Mouse (Mus musculus): Measurements from ENCODE around the gene Rbm20. TPM values are rescaled to one million over a fixed set of nuclear protein-coding genes. Genes with fewer than 3 reads are reported as not detected.

The Rbm20 gene
- polyA plus RNA-seq, 1 experiment from 2014 or later, result 0.95 TPM

DNA sequence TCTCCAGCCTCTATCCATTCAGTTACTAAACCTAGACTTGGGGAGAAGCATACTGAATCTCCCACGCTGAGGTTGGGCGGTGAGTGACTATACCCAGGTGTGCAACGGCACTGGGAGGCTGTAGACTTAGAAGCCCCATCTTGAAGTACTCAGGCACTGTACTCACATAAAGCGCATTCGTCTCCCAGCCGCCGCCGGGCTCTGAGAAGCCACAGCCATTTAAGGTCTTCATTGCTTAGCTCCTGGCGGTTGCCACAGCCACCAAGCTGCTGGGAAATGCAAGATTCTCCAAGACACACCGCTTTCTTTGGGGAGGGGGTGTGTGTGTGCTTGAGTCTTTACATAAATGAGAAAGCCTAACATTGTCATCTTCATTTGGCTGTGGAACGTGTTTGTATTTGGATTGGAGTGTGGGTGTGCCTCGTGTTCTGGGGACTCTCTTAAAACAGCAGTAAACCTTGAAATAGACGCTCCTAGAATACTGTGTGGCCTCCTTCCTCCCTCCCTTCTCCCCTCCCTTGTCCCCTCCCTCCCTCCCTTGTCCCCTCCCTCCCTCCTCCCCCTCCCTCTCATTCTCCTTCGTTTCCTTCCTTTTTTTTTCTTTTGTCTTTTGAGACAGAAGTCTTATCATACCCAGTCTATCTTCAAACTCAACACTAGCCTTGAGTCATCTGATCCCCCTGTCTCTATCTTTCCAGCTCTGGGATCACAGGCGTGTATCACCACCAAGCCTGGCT is 131.1 kb downstream of the Rbm20 start:
- Histone ChIP-seq H3K4me1 (ENCODE audit: control insufficient read depth, insufficient read depth, low read length) (peaks cover 14% of the 10 kb centered on the region), H3K36me3 (ENCODE audit: control insufficient read depth, insufficient read depth, low read length) (no peaks in the 10 kb centered on the region), H3K9me3 (ENCODE audit: control insufficient read depth, low read depth, low read length) (no peaks in the 10 kb centered on the region), H3K27ac (ENCODE audit: low read length) (no peak overlapping the region), H3K27me3 (ENCODE audit: control insufficient read depth, insufficient read depth, low read length) (no peaks in the 10 kb centered on the region), H3K9ac (replicated peaks; ENCODE audit: low read depth, low read length) (no peak overlapping the region; the same call in 1 of the 2 replicates), H3K4me2 (replicated peaks; ENCODE audit: low read depth, low read length) (no peak overlapping the region), H3K4me3 (ENCODE audit: low read depth, low read length) (no peak overlapping the region)
- 48% methylated on average over 15 of the region's 15 CpGs for WGBS
- no peak for ATAC-seq (ENCODE audit: insufficient number of reproducible peaks, insufficient read depth, low FRiP score, low read depth)

DNA sequence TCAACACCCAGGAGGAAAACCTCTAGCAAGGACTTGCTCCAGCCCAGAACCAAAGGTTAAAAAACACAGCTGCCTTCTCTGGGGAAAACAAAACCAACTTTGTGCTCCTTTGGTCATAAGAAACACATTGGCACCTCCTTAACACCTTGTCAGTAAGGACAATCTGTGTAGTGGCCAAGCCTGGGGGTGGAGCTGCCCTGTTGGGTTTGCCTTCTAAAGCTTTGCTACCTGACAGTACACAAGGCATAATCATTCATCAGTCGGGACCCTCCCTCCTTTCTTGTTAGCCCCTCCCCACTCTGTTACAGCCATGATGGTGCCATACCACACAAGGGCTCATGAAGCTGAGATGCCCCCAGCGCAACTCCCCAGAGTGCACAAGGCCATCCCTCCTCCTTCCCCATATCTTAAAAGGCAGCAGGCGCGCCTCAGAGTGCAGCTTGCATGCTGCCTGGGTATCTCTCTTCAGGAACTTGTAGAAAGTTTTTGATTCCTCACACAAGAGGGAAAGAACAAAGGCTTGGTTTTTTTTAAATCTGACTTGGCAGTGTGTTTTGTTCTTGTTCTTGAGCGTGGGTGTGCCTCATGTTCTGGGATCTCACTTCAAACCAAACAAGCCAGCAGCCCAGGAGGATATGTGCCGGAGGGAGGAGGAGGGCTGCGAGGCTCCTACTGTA is 132.2 kb downstream of the Rbm20 start:
- Histone ChIP-seq H3K9ac (replicated peaks; ENCODE audit: low read depth, low read length) (no peak overlapping the region), H3K4me2 (replicated peaks; ENCODE audit: low read depth, low read length) (no peak overlapping the region), H3K36me3 (ENCODE audit: control insufficient read depth, insufficient read depth, low read length) (no peaks in the 10 kb centered on the region), H3K27ac (ENCODE audit: low read length) (no peak overlapping the region), H3K27me3 (ENCODE audit: control insufficient read depth, insufficient read depth, low read length) (no peaks in the 10 kb centered on the region), H3K4me3 (ENCODE audit: low read depth, low read length) (no peak overlapping the region), H3K4me1 (ENCODE audit: control insufficient read depth, insufficient read depth, low read length) (peaks cover 14% of the 10 kb centered on the region), H3K9me3 (ENCODE audit: control insufficient read depth, low read depth, low read length) (no peaks in the 10 kb centered on the region)
- peak; percentile 28; the same call in 1 of the 2 replicates for ATAC-seq (ENCODE audit: insufficient number of reproducible peaks, insufficient read depth, low FRiP score, low read depth)
- 51% methylated on average over 7 of the region's 7 CpGs for WGBS

DNA sequence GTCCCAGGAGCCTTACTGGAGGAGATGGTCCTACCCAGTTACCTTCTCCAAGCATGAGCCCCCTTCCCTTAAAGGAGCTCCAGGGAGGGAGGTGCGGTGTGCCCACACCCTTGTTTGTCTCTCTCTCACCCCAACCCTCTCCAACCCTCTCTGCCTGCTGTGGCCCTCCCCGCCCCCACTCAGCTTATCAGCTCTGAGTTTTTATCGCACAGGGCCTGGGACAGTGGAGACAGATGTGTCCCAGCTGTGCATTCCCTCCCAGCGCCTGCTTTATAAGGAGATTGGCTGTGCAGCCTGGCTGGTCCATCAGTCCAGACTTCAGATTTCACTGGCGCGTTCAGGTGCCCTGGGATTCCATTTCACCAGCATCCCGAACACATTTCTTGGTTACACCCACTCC is 132.9 kb downstream of the Rbm20 start:
- Histone ChIP-seq H3K27ac (ENCODE audit: low read length) (no peak overlapping the region), H3K36me3 (ENCODE audit: control insufficient read depth, insufficient read depth, low read length) (no peaks in the 10 kb centered on the region), H3K9me3 (ENCODE audit: control insufficient read depth, low read depth, low read length) (no peaks in the 10 kb centered on the region), H3K9ac (replicated peaks; ENCODE audit: low read depth, low read length) (no peak overlapping the region), H3K27me3 (ENCODE audit: control insufficient read depth, insufficient read depth, low read length) (no peaks in the 10 kb centered on the region), H3K4me1 (ENCODE audit: control insufficient read depth, insufficient read depth, low read length) (peaks cover 14% of the 10 kb centered on the region), H3K4me3 (ENCODE audit: low read depth, low read length) (no peak overlapping the region), H3K4me2 (replicated peaks; ENCODE audit: low read depth, low read length) (0 out of 2 replicates have a peak overlapping the region, but pooled peaks have one; percentile 1)
- no peak for ATAC-seq (ENCODE audit: insufficient number of reproducible peaks, insufficient read depth, low FRiP score, low read depth)
- WGBS, result 31% methylated on average over 7 of the region's 7 CpGs

DNA sequence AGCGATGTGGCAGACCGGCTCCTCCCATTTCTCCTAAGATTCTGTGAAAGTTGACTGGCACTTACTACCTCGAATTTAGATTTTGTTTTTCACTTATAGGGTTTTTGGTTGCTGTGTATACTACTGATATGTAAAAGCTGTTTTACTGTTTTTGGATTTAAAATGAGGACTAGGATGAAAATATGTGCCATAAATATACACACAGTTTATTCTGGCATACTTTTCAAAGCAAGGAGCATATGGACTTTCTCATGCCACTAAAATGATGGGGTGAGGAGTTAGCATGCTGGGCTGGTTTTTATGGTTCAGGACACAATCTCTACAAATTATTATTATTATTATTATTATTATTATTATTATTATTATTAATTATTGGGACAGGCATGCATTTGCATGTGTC is 133.5 kb downstream of the Rbm20 start:
- no peaks in the 10 kb centered on the region for H3K36me3 ChIP-seq (ENCODE audit: control insufficient read depth, insufficient read depth, low read length)
- no peak overlapping the region for H3K27ac ChIP-seq (ENCODE audit: low read length)
- H3K4me2 ChIP-seq (replicated peaks; ENCODE audit: low read depth, low read length), result no peak overlapping the region
- H3K4me1 ChIP-seq (ENCODE audit: control insufficient read depth, insufficient read depth, low read length), result peaks cover 14% of the 10 kb centered on the region
- WGBS, result 66% methylated on average over 3 of the region's 3 CpGs
- no peak overlapping the region for H3K9ac ChIP-seq (replicated peaks; ENCODE audit: low read depth, low read length)
- no peaks in the 10 kb centered on the region for H3K27me3 ChIP-seq (ENCODE audit: control insufficient read depth, insufficient read depth, low read length)
- ATAC-seq (ENCODE audit: insufficient number of reproducible peaks, insufficient read depth, low FRiP score, low read depth), result no peak
- H3K9me3 ChIP-seq (ENCODE audit: control insufficient read depth, low read depth, low read length), result no peaks in the 10 kb centered on the region
- no peak overlapping the region for H3K4me3 ChIP-seq (ENCODE audit: low read depth, low read length)

DNA sequence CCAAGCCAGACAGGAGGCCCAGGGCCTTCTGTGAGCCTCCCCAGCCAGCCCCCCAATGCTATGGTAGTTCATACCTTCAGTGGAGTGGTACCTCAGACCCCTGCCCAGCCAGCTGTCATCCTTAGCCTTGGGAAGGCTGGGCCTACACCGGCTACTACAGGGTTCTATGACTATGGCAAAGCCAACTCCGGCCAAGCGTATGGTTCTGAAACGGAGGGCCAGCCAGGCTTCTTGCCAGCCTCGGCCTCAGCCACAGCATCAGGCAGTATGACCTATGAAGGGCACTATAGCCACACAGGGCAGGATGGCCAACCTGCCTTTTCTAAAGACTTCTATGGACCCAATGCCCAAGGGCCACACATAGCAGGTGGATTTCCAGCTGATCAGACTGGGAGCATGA is 136.5 kb downstream of the Rbm20 start:
- no peak overlapping the region for H3K9ac ChIP-seq (replicated peaks; ENCODE audit: low read depth, low read length)
- no peak overlapping the region for H3K4me2 ChIP-seq (replicated peaks; ENCODE audit: low read depth, low read length)
- H3K4me1 ChIP-seq (ENCODE audit: control insufficient read depth, insufficient read depth, low read length), result peaks cover 10% of the 10 kb centered on the region
- no peak for ATAC-seq (ENCODE audit: insufficient number of reproducible peaks, insufficient read depth, low FRiP score, low read depth)
- H3K27ac ChIP-seq (ENCODE audit: low read length), result no peak overlapping the region
- no peak overlapping the region for H3K4me3 ChIP-seq (ENCODE audit: low read depth, low read length)
- H3K9me3 ChIP-seq (ENCODE audit: control insufficient read depth, low read depth, low read length), result no peaks in the 10 kb centered on the region
- H3K36me3 ChIP-seq (ENCODE audit: control insufficient read depth, insufficient read depth, low read length), result no peaks in the 10 kb centered on the region
- 95% methylated on average over 5 of the region's 5 CpGs for WGBS
- H3K27me3 ChIP-seq (ENCODE audit: control insufficient read depth, insufficient read depth, low read length), result no peaks in the 10 kb centered on the region

DNA sequence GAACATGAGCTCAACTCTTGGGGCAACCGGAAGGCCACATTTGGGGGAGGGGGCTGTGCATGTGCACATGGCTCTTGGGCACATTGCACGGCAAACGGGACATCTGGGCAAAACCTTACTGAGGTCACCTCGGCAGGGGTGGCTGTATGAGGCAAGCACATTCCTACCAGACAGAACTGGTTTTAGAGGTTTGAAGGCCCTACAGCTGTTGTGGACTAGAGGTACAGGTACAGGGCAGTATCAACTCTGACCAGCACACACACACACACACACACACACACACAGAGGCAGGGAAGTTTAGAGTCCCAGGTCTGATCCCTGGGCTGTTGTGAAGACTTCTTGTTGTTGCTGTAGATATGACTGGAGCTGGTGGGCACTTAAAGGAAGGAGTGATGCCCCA is 138.6 kb downstream of the Rbm20 start:
- ATAC-seq (ENCODE audit: insufficient number of reproducible peaks, insufficient read depth, low FRiP score, low read depth), result no peak
- no peak overlapping the region for H3K9ac ChIP-seq (replicated peaks; ENCODE audit: low read depth, low read length)
- no peaks in the 10 kb centered on the region for H3K9me3 ChIP-seq (ENCODE audit: control insufficient read depth, low read depth, low read length)
- H3K4me2 ChIP-seq (replicated peaks; ENCODE audit: low read depth, low read length), result no peak overlapping the region
- WGBS, result 81% methylated on average over 4 of the region's 4 CpGs
- H3K27me3 ChIP-seq (ENCODE audit: control insufficient read depth, insufficient read depth, low read length), result no peaks in the 10 kb centered on the region
- no peak overlapping the region for H3K27ac ChIP-seq (ENCODE audit: low read length)
- no peaks in the 10 kb centered on the region for H3K36me3 ChIP-seq (ENCODE audit: control insufficient read depth, insufficient read depth, low read length)
- H3K4me3 ChIP-seq (ENCODE audit: low read depth, low read length), result no peak overlapping the region
- H3K4me1 ChIP-seq (ENCODE audit: control insufficient read depth, insufficient read depth, low read length), result no peaks in the 10 kb centered on the region

DNA sequence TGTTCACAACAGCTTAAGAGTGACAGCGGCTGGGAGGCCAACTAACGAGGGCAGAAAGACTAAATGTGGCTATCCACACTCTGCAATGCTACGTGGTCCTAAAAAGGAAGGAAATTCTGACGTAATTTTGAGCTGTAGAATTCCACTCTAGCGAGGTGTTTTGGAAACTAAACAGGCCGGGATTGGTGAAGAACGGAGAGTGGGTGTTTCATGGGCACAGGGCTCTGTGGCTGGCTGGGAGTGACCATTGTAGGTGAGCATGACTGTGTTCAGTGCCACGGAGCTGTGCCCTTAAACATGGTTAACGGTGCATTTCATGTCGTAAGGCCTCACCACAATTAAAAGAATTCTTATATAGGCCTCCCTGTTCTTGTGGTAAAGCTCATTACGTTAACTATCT is 139.1 kb downstream of the Rbm20 start:
- Histone ChIP-seq H3K27me3 (ENCODE audit: control insufficient read depth, insufficient read depth, low read length) (no peaks in the 10 kb centered on the region), H3K4me1 (ENCODE audit: control insufficient read depth, insufficient read depth, low read length) (no peaks in the 10 kb centered on the region), H3K36me3 (ENCODE audit: control insufficient read depth, insufficient read depth, low read length) (no peaks in the 10 kb centered on the region), H3K4me3 (ENCODE audit: low read depth, low read length) (no peak overlapping the region), H3K4me2 (replicated peaks; ENCODE audit: low read depth, low read length) (no peak overlapping the region), H3K9ac (replicated peaks; ENCODE audit: low read depth, low read length) (no peak overlapping the region), H3K27ac (ENCODE audit: low read length) (no peak overlapping the region), H3K9me3 (ENCODE audit: control insufficient read depth, low read depth, low read length) (no peaks in the 10 kb centered on the region)
- 85% methylated on average over 11 of the region's 11 CpGs for WGBS
- ATAC-seq (ENCODE audit: insufficient number of reproducible peaks, insufficient read depth, low FRiP score, low read depth), result no peak

DNA sequence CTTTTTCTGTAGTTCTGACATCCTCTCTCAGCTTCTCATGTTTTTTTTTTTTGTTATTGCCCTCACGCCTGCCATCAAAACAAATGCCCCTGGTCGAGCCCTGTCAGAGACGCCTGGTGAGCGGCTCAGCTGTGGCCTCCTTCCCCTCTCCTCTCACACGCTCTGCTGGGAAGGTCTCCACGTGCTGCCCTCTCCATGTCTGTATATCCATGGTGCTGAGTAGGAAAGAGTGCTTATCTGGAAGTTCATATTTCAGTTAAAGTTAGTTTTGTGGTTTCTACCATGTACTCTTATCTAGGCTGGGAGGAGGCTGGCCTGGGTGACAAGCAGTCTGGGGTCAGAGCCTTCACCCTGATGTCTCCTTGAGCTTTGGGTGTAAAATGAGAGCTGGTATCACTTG is 142.2 kb downstream of the Rbm20 start:
- H3K9me3 ChIP-seq (ENCODE audit: control insufficient read depth, low read depth, low read length), result no peaks in the 10 kb centered on the region
- H3K4me1 ChIP-seq (ENCODE audit: control insufficient read depth, insufficient read depth, low read length), result 0 out of 2 replicates have a peak, but pooled peaks cover 3% of the 10 kb centered on the region
- no peaks in the 10 kb centered on the region for H3K36me3 ChIP-seq (ENCODE audit: control insufficient read depth, insufficient read depth, low read length)
- no peak overlapping the region for H3K9ac ChIP-seq (replicated peaks; ENCODE audit: low read depth, low read length)
- no peak overlapping the region for H3K4me3 ChIP-seq (ENCODE audit: low read depth, low read length)
- H3K27ac ChIP-seq (ENCODE audit: low read length), result no peak overlapping the region
- H3K4me2 ChIP-seq (replicated peaks; ENCODE audit: low read depth, low read length), result no peak overlapping the region
- WGBS, result 60% methylated on average over 6 of the region's 6 CpGs
- H3K27me3 ChIP-seq (ENCODE audit: control insufficient read depth, insufficient read depth, low read length), result no peaks in the 10 kb centered on the region
- no peak for ATAC-seq (ENCODE audit: insufficient number of reproducible peaks, insufficient read depth, low FRiP score, low read depth)
